Mouse (Mus musculus): ENCODE results near the gene Igfbp3.

- TF ChIP-seq CTCF (IDR thresholded peaks at IDR 0.05; ENCODE audit: control insufficient read depth, insufficient read depth, low read length) = no peak
- TF ChIP-seq POLR2A (IDR thresholded peaks at IDR 0.05; ENCODE audit: borderline replicate concordance, control insufficient read depth, low read depth, low read length) = no peak
Measured at GRCm38 (mm10) chr11:7193134-7193533, 20.6 kb downstream of the Igfbp3 start.
